Mouse (Mus musculus) thymus, adult 2 months (tissue): ENCODE results near the gene Slc45a3.

Experiments
- CTCF ChIP-seq: fragments of 200-500 bp; IDR thresholded peaks from 2 replicates; pipeline ENCODE4 v1.5.1; 2012; ENCODE audit warnings: mild to moderate bottlenecking, control low read depth, low read length, moderate library complexity, borderline replicate concordance; ENCODE audit not compliant: control insufficient read depth, poor library complexity, insufficient read depth; ENCODE audit errors: extremely low read depth
- POLR2A ChIP-seq: fragments of 200-500 bp; IDR thresholded peaks from 2 replicates; pipeline ENCODE4 v1.6.1; 2012; ENCODE audit warnings: mild to moderate bottlenecking, low read length, control low read depth, moderate library complexity; ENCODE audit not compliant: control insufficient read depth, poor library complexity, insufficient read depth; ENCODE audit errors: extremely low read depth

DNA sequence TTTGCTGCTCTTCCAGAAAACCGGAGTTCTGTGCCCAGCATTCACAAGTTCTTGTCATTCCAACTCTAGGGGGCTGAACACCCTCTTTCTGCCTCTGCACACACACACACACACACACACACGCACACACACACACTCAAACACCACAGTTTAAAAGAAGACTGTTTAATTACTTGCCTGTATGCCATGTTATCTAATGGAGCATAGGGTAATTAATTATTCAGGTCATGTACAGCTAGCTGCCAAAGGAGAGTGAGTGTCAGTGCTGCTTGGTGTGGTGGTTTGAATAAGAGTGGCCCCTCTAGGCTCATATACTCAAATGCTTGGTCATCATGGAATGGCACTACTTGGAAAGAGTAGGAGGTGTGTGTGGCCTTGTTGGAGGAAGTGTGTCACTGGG is 21.0 kb downstream of the Slc45a3 start:
- no peak for TF ChIP-seq POLR2A
- TF ChIP-seq CTCF = no peak
